23 mouse cellular contexts compared by ENCODE assay signal in genomic region chr6:55057427-55057826, GRCm38 (mm10). TPM values are rescaled to one million over a fixed set of nuclear protein-coding genes. Genes with fewer than 3 reads are reported as not detected.
DNase-seq lines count a peak whose midpoint lies in the region; TF ChIP-seq lines count a peak whose summit lies in the region.
"Had no signal": no experiment of that assay in that cellular context is flagged by ENCODE, and none has a peak within 500 bp of the region (broad histone marks: within the 10 kb centered on the region; RNA-seq: fewer than 3 reads in every experiment).

No protein-coding gene starts in this region.

- no peaks in the 10 kb centered on the region for H3K4me1 ChIP-seq in lung, adult 2 months (ENCODE audit: control insufficient read depth, insufficient read depth, low read length)
- H3K4me1 ChIP-seq: forebrain, embryonic 10.5 days; heart, embryonic 12.5 days; heart, embryonic 15.5 days; hindbrain, embryonic 10.5 days; hindbrain, embryonic 13.5 days had no signal

- H3K4me3 ChIP-seq in lung, adult 2 months (replicated peaks; ENCODE audit: extremely low read depth, low read depth, low read length): no peak overlapping the region
- H3K4me3 ChIP-seq: forebrain, embryonic 10.5 days; forebrain, embryonic 13.5 days; gastrocnemius, adult 2 months; heart, embryonic 12.5 days; heart, embryonic 15.5 days; hindbrain, embryonic 10.5 days; hindbrain, embryonic 13.5 days had no signal

- no peak for TF ChIP-seq POLR2A in lung, adult 2 months (IDR thresholded peaks at IDR 0.05; ENCODE audit: borderline replicate concordance, extremely low read depth, low read depth, low read length)

- peak; percentile 12 for DNase-seq in lung, postnatal 36 days
- no peak for DNase-seq in lung, adult 2 months
- peak; percentile 11 for DNase-seq in CD4-positive helper T cell, adult 2 months (ENCODE audit: low read depth, low spot score)
- DNase-seq in induced T-regulatory cell, adult 2 months (ENCODE audit: low read depth): peak; percentile 31
- DNase-seq in adrenal gland, postnatal 14 days: no peak
- DNase-seq in cerebellum, adult 18-20 months: no peak
- no peak for DNase-seq in cerebellum, adult 9-10 months
- DNase-seq: adrenal gland, adult 8-10 months; cerebellum, adult 11 months; cerebellum, adult 8-10 months; cerebellum, postnatal 14 days; gastrocnemius, adult 2 months; gastrocnemius, postnatal 14 days; heart, adult 18-20 months; heart, postnatal 10 days; heart, postnatal 36 days; kidney, adult 18-20 months had no signal

- 86% methylated on average over 3 of the region's 3 CpGs for whole genome bisulfite sequencing in lung, adult 2 months

- TF ChIP-seq CTCF in lung, adult 2 months (IDR thresholded peaks at IDR 0.05; ENCODE audit: insufficient read depth, low read length): no peak

RNA-seq across cellular contexts. Expression of gene Gars, which starts 19.6 kb away (rescaled TPM):
- 26.7 and 32.4 TPM in 2 replicates for polyA plus RNA-seq in lung, adult 2 months (2012; rRNA removed)
- 102 and 118 TPM in 2 replicates for total RNA-seq in adrenal gland, postnatal 14 days (2021)

Comparison
In these comparisons a context has a peak if more than half of its experiments do, and no peak if none do; other contexts are left out.
1. DNase-seq: peak in lung, postnatal 36 days (single experiment), CD4-positive helper T cell, adult 2 months (single experiment) and induced T-regulatory cell, adult 2 months (single experiment); none in lung, adult 2 months (single experiment), adrenal gland, postnatal 14 days (single experiment), cerebellum, adult 18-20 months (0 of 2) and cerebellum, adult 9-10 months (single experiment).